Mouse (Mus musculus) brain, embryonic 14.5 days (tissue): Measurements from ENCODE around the gene Prdm2. TPM values are rescaled to one million over a fixed set of nuclear protein-coding genes. Genes with fewer than 3 reads are reported as not detected.

Source experiments
- DNase-seq: peaks from one replicate; pipeline ENCODE4 v3.0.0-alpha.2; 2011; ENCODE audit warnings: low read depth
- CTCF ChIP-seq: fragments of 200-500 bp; IDR thresholded peaks from 2 replicates; pipeline ENCODE4 v1.5.1; 2012; ENCODE audit warnings: inconsistent platforms, mild to moderate bottlenecking, moderate library complexity, borderline replicate concordance; ENCODE audit not compliant: insufficient read depth, insufficient read length; ENCODE audit errors: extremely low read depth
- POLR2A ChIP-seq: fragments of 200-500 bp; IDR thresholded peaks from 2 replicates; pipeline ENCODE4 v1.6.1; 2012; ENCODE audit warnings: mild to moderate bottlenecking, inconsistent platforms, borderline replicate concordance; ENCODE audit not compliant: poor library complexity, insufficient read depth, insufficient read length, severe bottlenecking; ENCODE audit errors: extremely low read depth
- polyA plus RNA-seq: library from polyadenylated mRNA; depleted of rRNA; stranded (reverse); fragments of >200 nt; gene quantifications from 2 replicates; pipeline ENCODE4 v1.2.3, GENCODE M21; 2012; rRNA removed

Prdm2 gene
- polyA plus RNA-seq: 19.7 and 31.6 TPM in 2 replicates

GRCm38 (mm10) chr4:143212341-143213174 lies at the start of gene Prdm2:
TSS of gene Prdm2 (minus strand) at chr4:143212995.
- DNase-seq: peak; percentile 76
- TF ChIP-seq CTCF: no peak
- peak; percentile 99 for TF ChIP-seq POLR2A

DNA sequence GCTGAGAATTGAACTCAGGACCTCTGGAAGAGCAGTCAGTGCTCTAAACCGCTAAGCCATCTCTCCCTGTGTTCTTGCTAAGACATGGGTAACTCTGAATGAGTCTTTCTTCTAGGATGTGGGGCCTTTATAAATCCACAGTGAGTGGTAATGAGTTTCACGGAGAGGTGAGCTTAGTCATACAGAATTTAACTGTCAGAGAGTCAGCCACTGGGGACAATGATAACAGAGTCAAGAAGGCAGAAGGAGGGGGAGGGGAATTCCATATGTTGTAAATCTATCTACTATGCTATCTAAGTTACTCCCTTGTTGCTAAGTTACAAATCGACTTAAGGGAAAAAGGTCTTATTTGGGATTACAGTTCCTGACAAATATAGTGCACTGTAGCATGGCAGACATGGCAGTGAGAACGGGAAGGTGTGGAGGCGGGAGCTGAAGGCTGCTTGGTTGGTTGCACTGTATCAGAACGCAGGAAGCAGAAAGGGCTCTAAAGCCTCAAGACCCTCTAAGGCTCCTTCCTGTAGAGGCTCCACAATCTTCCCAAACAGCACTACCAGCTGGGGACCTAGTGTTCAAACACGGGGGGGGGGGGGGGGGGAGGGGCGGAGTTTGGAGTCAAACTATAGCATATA lies 47.0 kb upstream of the Prdm2 start:
- DNase-seq: peak; percentile 67
- TF ChIP-seq CTCF (no peak), POLR2A (no peak)

- peak; percentile 60 for TF ChIP-seq CTCF
- TF ChIP-seq POLR2A: no peak
- peak; percentile 59 for DNase-seq
Observed at GRCm38 (mm10) chr4:143258517-143258916, 45.7 kb upstream of the Prdm2 start.

DNA sequence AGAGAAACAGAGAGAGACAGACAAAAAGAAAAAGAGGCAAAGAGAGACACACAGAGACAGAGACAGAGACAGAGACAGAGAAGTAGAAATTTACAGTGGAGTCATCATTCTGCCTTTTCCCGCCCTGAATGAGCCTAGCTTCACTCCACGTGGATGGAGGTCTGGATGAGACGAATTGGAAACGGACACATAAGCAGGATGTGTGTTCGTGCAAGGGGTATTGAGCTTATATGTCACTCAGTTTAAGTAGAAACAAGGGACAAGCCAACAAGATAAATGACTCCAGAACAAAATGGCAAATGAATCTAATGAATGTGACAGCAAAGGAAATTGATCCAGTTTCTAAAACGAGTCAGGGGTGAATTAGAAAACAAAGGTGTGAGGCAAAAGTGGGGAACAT lies 45.2 kb upstream of the Prdm2 start:
- no peak for DNase-seq
- TF ChIP-seq POLR2A (no peak), CTCF (no peak)

- TF ChIP-seq CTCF (no peak), POLR2A (no peak)
- DNase-seq: no peak
Observed at GRCm38 (mm10) chr4:143255541-143255940, 42.7 kb upstream of the Prdm2 start.

- no peak for DNase-seq
Observed at GRCm38 (mm10) chr4:143253356-143253755, 40.6 kb upstream of the Prdm2 start.

DNA sequence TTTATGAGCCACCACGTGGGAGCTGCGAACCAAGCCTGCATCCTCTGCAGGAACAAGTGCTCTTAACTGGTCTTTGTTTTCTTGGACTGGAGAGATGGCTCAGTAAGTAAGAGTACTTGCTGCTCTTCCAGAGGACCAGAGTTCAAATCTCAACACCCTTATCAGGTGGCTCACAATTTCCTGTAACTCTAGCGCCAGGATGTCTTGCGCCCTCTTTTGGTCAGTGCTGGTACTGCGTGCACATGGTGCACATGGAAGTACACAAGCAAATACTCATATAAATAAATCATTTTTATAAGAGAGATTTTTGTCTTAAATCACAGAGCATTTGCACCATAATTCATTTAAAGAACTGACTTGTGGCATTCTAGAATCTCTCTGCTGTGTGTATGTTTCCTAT lies 35.3 kb upstream of the Prdm2 start:
- DNase-seq: no peak
- peak; percentile 53; the same call in 1 of the 2 replicates for TF ChIP-seq CTCF
- TF ChIP-seq POLR2A: no peak

More at GRCm38 (mm10) chr4:143253356-143253755, 40.6 kb upstream of the Prdm2 start:
- TF ChIP-seq POLR2A: no peak
- TF ChIP-seq CTCF: no peak

DNA sequence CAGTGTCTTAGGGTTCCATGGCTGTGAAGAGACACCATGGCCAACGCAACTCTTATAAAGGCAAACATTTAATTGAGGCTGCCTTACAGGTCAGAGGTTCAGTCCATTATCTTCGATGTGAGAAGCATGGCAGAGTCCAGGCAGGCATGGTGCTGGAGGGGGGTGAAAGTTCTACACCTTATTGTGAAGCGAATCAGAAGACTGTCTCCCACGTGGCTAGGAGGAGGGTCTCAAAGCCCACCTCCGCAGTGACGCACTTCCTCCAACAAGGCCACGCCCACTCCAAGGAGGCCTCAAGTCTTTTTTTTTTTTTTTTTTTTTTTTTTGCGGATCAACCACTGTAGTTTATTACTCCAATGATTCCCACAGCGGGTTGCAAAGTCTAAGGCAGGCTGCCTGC lies 28.5 kb upstream of the Prdm2 start:
- no peak for TF ChIP-seq POLR2A
- TF ChIP-seq CTCF: no peak
- no peak for DNase-seq

DNA sequence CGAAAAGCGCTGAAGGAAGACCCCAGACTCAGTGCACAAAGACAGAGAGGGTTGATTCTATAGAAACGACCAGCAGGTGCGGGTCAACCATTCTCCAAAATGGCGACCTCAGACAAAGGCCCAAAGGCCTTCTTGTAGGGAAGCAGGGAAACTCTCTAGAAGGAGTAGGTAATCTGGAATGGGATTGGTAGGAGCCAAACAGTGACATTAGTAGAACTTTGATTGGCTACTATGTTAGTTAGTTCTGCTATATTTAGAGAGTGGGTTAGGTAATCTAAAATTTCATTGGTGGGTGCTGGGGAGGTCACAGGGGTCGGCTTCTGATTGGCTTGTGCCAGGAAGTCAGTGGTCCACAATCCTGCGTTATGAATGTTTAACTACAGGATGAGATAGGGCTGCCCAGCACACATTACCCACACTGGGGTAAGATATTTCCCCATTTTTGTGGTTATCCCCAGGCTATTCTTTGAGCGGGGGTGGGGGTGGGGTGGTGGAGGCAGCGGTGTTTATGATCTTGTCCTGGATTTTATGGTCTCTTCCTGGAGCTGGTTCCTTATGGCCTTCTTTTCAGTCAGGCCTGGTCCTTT lies 26.9 kb upstream of the Prdm2 start:
- no peak for TF ChIP-seq POLR2A
- no peak for TF ChIP-seq CTCF
- DNase-seq: no peak

- TF ChIP-seq CTCF (no peak), POLR2A (no peak)
Observed at GRCm38 (mm10) chr4:143239117-143239516, 26.3 kb upstream of the Prdm2 start.

GRCm38 (mm10) chr4:143238241-143239031 lies 25.6 kb upstream of the Prdm2 start:
- TF ChIP-seq POLR2A: no peak
- peak; percentile 76; the same call in 1 of the 2 replicates for TF ChIP-seq CTCF
- peak; percentile 67 for DNase-seq

More at GRCm38 (mm10) chr4:143239117-143239516, 26.3 kb upstream of the Prdm2 start:
- no peak for DNase-seq
